Mouse (Mus musculus): ENCODE data around the gene Tm4sf1.

GRCm38 (mm10) chr3:57301366-57301765 is 422 bp downstream of the Tm4sf1 start:
- TF ChIP-seq CTCF (conservative IDR thresholded peaks at IDR 0.05; ENCODE audit: insufficient read depth, insufficient read length, low read depth, low read length) (no peak), POLR2A (IDR thresholded peaks at IDR 0.05; ENCODE audit: low read depth, low read length) (no peak)
